Mouse (Mus musculus): ENCODE measurements around the gene Sumf1. TPM values are rescaled to one million over a fixed set of nuclear protein-coding genes. Genes with fewer than 3 reads are reported as not detected.
A peak's percentile ranks its signal among the peaks of the same experiment; 100 is the strongest.

Sumf1 gene
- total and polyA plus RNA-seq, 3 experiments, result 11.0 to 13.5 (median 12.1) TPM

- Histone ChIP-seq H3K27me3 (ENCODE audit: control insufficient read depth, insufficient read depth, low read length) (no peaks in the 10 kb centered on the region), H3K4me3 (no peak overlapping the region), H3K27ac (no peak overlapping the region), H3K36me3 (ENCODE audit: control insufficient read depth, insufficient read depth, low read length) (no peaks in the 10 kb centered on the region), H3K79me2 (replicated peaks; ENCODE audit: control insufficient read depth, insufficient read depth, low read length) (no peaks in the 10 kb centered on the region), H3K9ac (ENCODE audit: low read depth, low read length) (no peak overlapping the region), H3K4me1 (ENCODE audit: control insufficient read depth, insufficient read depth, low read length) (no peaks in the 10 kb centered on the region)
- no peak for TF ChIP-seq POLR2A (IDR thresholded peaks at IDR 0.05; ENCODE audit: insufficient read depth, low read depth, low read length)
- no peak for TF ChIP-seq EP300 (IDR thresholded peaks at IDR 0.05; ENCODE audit: insufficient read depth, low read depth, low read length)
- no peak for TF ChIP-seq CTCF (IDR thresholded peaks at IDR 0.05)
- intact Hi-C loops (cut with DNase I), result no loop called here
- 91% methylated on average over 2 of the region's 2 CpGs for WGBS
- DNase-seq, result no peak
Measured at GRCm38 (mm10) chr6:108073931-108074330, 111.5 kb downstream of the Sumf1 start.

DNA sequence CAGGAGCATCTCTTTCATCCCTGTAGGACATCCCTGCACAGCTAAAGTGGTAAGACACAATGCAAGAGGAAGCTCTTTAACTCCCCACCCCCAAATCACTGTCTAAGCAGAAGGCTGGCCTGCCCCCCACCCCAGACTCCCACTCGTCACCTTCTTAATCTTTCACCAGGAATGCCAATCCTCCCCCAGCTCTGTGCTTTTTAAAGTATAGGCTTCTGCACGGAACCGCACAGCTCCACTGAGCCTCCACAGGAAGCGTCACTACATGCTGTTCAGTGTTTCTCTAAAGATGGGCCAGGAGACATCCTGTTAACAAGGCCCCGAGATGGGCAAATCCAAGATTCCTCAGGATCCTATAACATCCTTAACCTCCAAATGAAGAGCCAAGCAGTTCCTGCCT, 112.3 kb downstream of the Sumf1 start:
- no peak overlapping the region for H3K27ac ChIP-seq
- intact Hi-C loops (cut with DNase I), result no loop called here
- H3K9ac ChIP-seq (ENCODE audit: low read depth, low read length), result no peak overlapping the region
- 64% methylated on average over 5 of the region's 5 CpGs for WGBS
- TF ChIP-seq POLR2A (IDR thresholded peaks at IDR 0.05; ENCODE audit: insufficient read depth, low read depth, low read length), result no peak
- no peaks in the 10 kb centered on the region for H3K79me2 ChIP-seq (replicated peaks; ENCODE audit: control insufficient read depth, insufficient read depth, low read length)
- no peak overlapping the region for H3K4me3 ChIP-seq
- no peaks in the 10 kb centered on the region for H3K27me3 ChIP-seq (ENCODE audit: control insufficient read depth, insufficient read depth, low read length)
- no peaks in the 10 kb centered on the region for H3K36me3 ChIP-seq (ENCODE audit: control insufficient read depth, insufficient read depth, low read length)
- no peak for DNase-seq
- no peaks in the 10 kb centered on the region for H3K4me1 ChIP-seq (ENCODE audit: control insufficient read depth, insufficient read depth, low read length)

DNA sequence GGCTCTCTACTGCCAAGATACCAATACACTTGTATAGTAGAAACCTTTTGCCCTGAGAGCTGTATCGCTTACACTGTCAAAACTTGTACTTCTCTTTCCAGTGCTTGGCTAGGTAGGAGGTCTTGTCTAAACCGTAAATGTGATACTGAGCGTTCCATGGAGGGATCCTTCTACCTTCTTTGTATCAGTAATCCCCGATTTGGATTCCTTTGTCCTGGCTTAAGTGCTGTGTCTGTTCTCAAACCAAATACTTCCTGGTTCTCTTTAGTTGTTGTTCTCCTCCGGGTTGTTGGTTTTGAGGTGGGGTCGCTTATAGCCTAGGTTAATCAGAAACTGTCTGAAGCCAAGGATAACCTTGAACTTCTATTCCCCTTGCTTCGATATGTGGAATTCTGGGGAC, 114.4 kb downstream of the Sumf1 start:
- no peaks in the 10 kb centered on the region for H3K79me2 ChIP-seq (replicated peaks; ENCODE audit: control insufficient read depth, insufficient read depth, low read length)
- no peaks in the 10 kb centered on the region for H3K27me3 ChIP-seq (ENCODE audit: control insufficient read depth, insufficient read depth, low read length)
- H3K9ac ChIP-seq (ENCODE audit: low read depth, low read length), result no peak overlapping the region
- TF ChIP-seq POLR2A (IDR thresholded peaks at IDR 0.05; ENCODE audit: insufficient read depth, low read depth, low read length) (no peak), EP300 (IDR thresholded peaks at IDR 0.05; ENCODE audit: insufficient read depth, low read depth, low read length) (no peak), CTCF (IDR thresholded peaks at IDR 0.05) (no peak)
- no peak overlapping the region for H3K27ac ChIP-seq
- no peaks in the 10 kb centered on the region; the same call in 1 of the 2 replicates for H3K4me1 ChIP-seq (ENCODE audit: control insufficient read depth, insufficient read depth, low read length)
- intact Hi-C loops (cut with DNase I), result no loop called here
- 91% methylated on average over 7 of the region's 7 CpGs for WGBS
- H3K36me3 ChIP-seq (ENCODE audit: control insufficient read depth, insufficient read depth, low read length), result no peaks in the 10 kb centered on the region
- DNase-seq, result no peak
- H3K4me3 ChIP-seq, result no peak overlapping the region

- no peak for DNase-seq
- Histone ChIP-seq H3K36me3 (ENCODE audit: control insufficient read depth, insufficient read depth, low read length) (no peaks in the 10 kb centered on the region), H3K4me3 (peak overlapping the region; percentile 80), H3K79me2 (replicated peaks; ENCODE audit: control insufficient read depth, insufficient read depth, low read length) (no peaks in the 10 kb centered on the region), H3K4me1 (ENCODE audit: control insufficient read depth, insufficient read depth, low read length) (no peaks in the 10 kb centered on the region; the same call in 1 of the 2 replicates), H3K9ac (ENCODE audit: low read depth, low read length) (peak overlapping the region; percentile 50; the same call in 1 of the 2 replicates), H3K27ac (peak overlapping the region; percentile 83), H3K27me3 (ENCODE audit: control insufficient read depth, insufficient read depth, low read length) (no peaks in the 10 kb centered on the region)
- 3% methylated on average over 6 of the region's 6 CpGs for WGBS
- intact Hi-C loops (cut with DNase I), result no loop called here
- TF ChIP-seq EP300 (IDR thresholded peaks at IDR 0.05; ENCODE audit: insufficient read depth, low read depth, low read length) (no peak), CTCF (IDR thresholded peaks at IDR 0.05) (peak; percentile 60), POLR2A (IDR thresholded peaks at IDR 0.05; ENCODE audit: insufficient read depth, low read depth, low read length) (no peak)
Measured at GRCm38 (mm10) chr6:108065583-108065982, 119.8 kb downstream of the Sumf1 start.

- intact Hi-C loops (cut with DNase I), result no loop called here
- DNase-seq, result peak; percentile 97 to 98
- Histone ChIP-seq H3K27ac (peak within 1 kb of the TSS; percentile 83), H3K27me3 (ENCODE audit: control insufficient read depth, insufficient read depth, low read length) (no peaks in the 10 kb centered on the region), H3K4me1 (ENCODE audit: control insufficient read depth, insufficient read depth, low read length) (no peaks in the 10 kb centered on the region; the same call in 1 of the 2 replicates), H3K79me2 (replicated peaks; ENCODE audit: control insufficient read depth, insufficient read depth, low read length) (no peaks in the 10 kb centered on the region), H3K4me3 (peak within 1 kb of the TSS; percentile 80), H3K36me3 (ENCODE audit: control insufficient read depth, insufficient read depth, low read length) (no peaks in the 10 kb centered on the region), H3K9ac (ENCODE audit: low read depth, low read length) (peak within 1 kb of the TSS; percentile 65)
- TF ChIP-seq EP300 (IDR thresholded peaks at IDR 0.05; ENCODE audit: insufficient read depth, low read depth, low read length) (peak; percentile 63; the same call in 1 of the 2 replicates), CTCF (IDR thresholded peaks at IDR 0.05) (0 out of 2 replicates have a peak, but pooled peaks have one; percentile 7), POLR2A (IDR thresholded peaks at IDR 0.05; ENCODE audit: insufficient read depth, low read depth, low read length) (peak; percentile 60)
- WGBS, result 1% methylated on average over 24 of the region's 24 CpGs
Measured at GRCm38 (mm10) chr6:108064918-108065526, 120.4 kb downstream of the Sumf1 start, which contains the start of gene Setmar. TSS of gene Setmar (plus strand) at chr6:108065045.

DNA sequence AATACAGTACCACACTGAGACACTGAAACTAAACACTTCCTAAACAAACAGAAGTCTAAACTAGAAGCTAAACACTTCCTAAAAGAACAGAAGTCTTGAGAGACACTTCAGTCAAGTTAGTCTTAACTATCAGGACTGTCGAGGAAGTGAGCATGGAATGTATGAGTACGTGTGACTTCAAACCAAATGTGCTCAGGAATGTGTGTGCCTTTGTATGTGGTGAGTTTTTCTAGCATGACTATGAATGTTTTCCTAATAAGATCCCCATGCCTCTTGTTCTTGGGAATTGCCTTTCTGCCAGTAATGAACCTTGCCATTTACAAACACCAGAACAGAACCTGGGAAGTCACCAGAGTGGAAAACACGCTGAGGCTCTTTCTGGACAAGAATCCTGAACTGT, 124.3 kb downstream of the Sumf1 start:
- H3K9ac ChIP-seq (ENCODE audit: low read depth, low read length), result no peak overlapping the region
- intact Hi-C loops (cut with DNase I), result no loop called here
- no peaks in the 10 kb centered on the region for H3K36me3 ChIP-seq (ENCODE audit: control insufficient read depth, insufficient read depth, low read length)
- no peak overlapping the region for H3K4me3 ChIP-seq
- no peaks in the 10 kb centered on the region; the same call in 1 of the 2 replicates for H3K4me1 ChIP-seq (ENCODE audit: control insufficient read depth, insufficient read depth, low read length)
- H3K27me3 ChIP-seq (ENCODE audit: control insufficient read depth, insufficient read depth, low read length), result no peaks in the 10 kb centered on the region
- H3K27ac ChIP-seq, result no peak overlapping the region
- H3K79me2 ChIP-seq (replicated peaks; ENCODE audit: control insufficient read depth, insufficient read depth, low read length), result no peaks in the 10 kb centered on the region
- TF ChIP-seq POLR2A (IDR thresholded peaks at IDR 0.05; ENCODE audit: insufficient read depth, low read depth, low read length), result no peak
- TF ChIP-seq CTCF (IDR thresholded peaks at IDR 0.05), result no peak
- TF ChIP-seq EP300 (IDR thresholded peaks at IDR 0.05; ENCODE audit: insufficient read depth, low read depth, low read length), result no peak
- WGBS, result 43% methylated on average over 3 of the region's 3 CpGs
- no peak for DNase-seq
